Mouse (Mus musculus): ENCODE measurements around the gene Krt79.

The Krt79 gene

GRCm38 (mm10) chr15:101929666-101930065 lies 10.5 kb downstream of the Krt79 start:
- DNase-seq = no peak

DNA sequence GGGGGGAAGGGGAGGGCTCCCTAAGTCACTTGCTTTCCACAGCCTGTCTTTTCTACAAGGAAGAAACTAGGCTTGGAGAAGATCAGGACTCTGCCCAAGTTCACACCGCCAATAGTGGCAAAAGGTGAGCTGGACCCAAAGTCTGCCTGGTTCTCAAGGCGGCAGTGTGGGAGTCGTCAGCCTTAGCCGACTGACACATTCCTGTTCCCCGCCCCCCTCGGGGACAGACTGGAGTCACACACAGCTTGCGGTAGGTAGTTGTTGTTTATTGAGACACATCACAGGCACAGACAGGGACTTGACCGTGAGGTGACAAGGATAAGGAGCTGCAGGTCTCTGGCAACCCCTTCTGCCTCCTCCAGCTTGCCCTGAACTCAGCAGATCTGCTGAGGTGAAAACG lies 11.0 kb downstream of the Krt79 start:
- DNase-seq = no peak

DNA sequence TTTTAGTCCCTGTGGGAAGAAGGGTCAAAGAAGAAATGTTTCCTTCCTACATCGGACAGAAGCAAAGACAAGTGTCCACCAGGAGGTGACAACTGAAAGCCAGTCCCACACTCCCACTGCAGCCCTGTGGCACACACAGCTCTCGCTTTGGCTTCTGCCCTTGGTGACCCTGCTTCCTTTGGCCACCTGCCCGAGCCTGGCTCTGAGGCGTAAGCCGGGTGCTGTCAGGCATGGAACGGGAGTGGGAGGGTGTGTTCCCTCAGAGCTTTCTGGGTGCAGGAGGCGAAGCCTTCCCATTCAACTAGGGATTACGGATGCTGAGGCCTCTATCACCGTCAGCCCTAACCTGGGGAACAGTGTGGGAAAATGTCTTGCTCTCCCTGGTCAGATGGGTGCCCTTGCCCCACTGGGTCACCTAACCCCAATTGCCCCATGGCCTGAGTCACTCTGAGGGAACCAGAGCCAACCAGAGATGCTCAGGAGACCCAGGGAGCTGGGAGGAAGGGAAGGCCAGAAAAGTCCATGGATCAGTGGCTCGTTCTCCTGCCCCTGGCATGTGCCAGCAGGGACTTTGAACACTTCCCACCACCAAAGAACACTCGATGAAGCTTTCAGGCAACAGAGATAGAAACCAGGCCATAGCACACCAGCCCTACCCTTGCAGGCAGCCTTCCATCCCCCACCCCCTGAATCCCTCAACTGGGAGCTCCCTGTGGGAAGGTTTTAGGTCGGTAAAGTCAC lies 12.6 kb downstream of the Krt79 start:
- no peak for DNase-seq

GRCm38 (mm10) chr15:101925041-101925440 lies 15.1 kb downstream of the Krt79 start:
- no peak for DNase-seq

GRCm38 (mm10) chr15:101924635-101925034 lies 15.5 kb downstream of the Krt79 start, which contains the start of gene Krt4:
Gene Krt4, minus strand, starts transcription at chr15:101924735.
- no peak for DNase-seq

DNA sequence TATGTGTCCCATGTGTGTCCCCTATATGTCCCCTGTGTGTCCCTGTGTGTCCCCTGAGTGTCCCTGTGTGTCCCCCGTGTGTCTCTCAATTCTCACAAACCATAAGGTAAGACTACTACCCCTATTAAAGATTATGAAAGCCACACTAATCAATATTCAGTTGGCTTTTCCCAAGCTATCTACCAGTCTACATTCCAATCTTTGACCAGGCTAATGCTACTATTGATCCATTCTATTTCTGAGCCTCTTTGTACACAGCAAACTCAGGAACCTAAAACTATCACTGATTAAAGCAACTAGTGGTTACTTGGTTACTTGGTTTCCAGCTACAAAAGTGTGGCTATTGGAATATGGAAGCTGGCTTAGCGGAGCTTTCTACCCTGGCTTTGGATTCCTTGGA lies 17.8 kb downstream of the Krt79 start:
- DNase-seq = no peak

DNA sequence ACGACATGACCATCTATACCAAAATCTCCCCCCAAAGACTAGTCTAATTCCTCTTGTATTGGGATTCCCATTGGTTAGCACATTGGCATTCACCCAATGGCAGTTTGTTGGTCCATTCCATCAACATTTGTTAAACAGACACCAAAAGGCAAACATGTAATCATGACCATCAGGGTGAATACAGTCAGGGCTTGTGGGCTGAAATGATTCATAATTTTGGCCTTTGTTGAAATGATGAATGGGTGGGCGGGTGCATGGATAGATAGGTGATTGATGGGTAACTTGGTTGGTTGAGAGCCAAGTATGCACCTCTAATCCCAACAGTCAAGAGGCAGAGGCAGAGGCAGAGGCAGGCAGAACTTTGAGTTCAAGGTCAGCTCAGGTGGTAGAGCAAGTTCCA lies 24.1 kb downstream of the Krt79 start:
- no peak for DNase-seq

GRCm38 (mm10) chr15:101904849-101905248 lies 35.3 kb downstream of the Krt79 start:
- no peak for DNase-seq

- DNase-seq = no peak
These were observed 37.7 kb downstream of the Krt79 start for GRCm38 (mm10) chr15:101902171-101903149.

DNA sequence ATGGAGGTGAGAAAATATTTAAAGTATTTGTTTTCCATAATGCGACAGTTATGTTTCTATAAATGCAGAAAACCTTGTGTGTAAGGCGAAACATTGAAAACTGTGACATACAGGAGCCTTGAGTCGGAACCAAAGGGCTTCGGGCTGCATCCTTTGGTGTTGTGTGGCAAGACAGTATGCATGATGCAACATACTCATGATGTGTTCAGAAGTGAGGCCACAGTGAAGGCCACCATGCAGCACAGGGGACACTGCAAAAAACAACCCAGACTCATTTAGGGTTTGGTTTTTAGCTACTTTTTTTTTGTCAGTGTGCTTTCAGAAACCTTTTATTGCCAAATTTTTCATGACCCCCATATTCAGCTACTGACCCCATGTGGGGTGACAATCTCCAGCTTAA lies 44.9 kb downstream of the Krt79 start:
- no peak for DNase-seq

DNA sequence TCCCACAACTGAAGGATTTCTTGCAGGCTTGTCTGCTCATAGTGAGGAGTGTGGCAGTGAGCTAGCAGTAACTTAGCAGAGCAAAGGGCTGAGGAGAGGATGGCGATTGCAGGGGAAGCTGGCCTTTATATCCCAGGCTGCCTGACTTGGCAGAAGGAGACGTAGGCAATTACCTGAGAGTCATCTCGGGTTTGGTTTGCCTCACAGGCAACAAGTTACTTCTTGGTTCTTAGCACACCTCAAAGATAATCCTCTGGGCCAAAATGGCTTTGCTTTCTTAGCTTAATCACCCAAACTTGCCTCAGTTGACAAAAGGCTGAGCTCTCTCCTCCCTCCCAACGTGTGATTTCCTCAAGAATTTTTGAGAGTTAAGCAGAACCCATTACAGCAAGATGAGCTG lies 47.3 kb downstream of the Krt79 start, which contains the start of gene Krt76:
TSS of gene Krt76 (minus strand) at position 101 of the 400 bp plus-strand sequence.
- no peak for DNase-seq

GRCm38 (mm10) chr15:101879776-101880175 lies 60.3 kb downstream of the Krt79 start:
- DNase-seq = no peak

All from right cerebral cortex, postnatal 4 days (tissue).